Mouse (Mus musculus): ENCODE data around the gene Sumo1.
"Not testable (repeated sequence)": the region's sequence is repeated elsewhere in the genome, so short reads cannot be mapped to it uniquely, and the experiment has no call there.

Gene Sumo1

DNA sequence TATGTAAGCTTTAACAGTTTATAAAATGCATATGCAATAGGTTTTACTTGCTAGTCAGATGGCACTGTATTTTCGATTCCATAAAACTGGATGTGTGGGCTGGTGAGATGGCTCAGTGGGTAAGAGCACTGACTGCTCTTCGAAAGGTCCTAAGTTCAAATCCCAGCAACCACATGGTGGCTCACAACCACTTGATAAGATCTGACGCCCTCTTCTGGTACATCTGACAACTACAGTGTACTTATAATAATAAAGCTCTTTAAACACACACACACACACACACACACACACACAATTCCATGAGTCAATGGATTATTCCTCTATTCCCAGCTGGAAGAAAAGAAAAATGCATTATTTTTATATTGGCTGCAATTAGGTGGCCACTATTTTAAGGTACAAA lies 32.3 kb downstream of the Sumo1 start:
- DNase-seq (ENCODE audit: extremely low spot score, low read depth, low spot score): no peak

DNA sequence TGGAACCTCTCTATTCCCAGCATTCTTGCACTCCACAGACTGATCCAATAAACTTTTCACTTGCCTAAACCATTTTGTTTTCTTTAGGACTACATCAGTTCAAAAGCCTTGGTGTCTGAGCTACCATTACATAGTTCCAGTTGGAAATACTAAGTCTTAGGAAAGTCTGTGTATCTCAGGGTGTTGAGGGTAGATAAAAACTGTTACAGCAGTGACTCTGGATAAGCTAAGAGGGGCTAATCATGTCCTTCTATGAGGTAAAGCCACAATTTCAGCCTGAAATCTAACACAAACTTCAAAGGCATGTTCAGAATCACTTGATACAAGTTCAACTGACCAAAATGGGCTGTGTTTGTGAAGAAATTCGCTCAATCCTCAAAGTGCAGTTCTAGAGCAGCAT lies 34.3 kb downstream of the Sumo1 start:
- DNase-seq (ENCODE audit: extremely low spot score, low read depth, low spot score): no peak

DNA sequence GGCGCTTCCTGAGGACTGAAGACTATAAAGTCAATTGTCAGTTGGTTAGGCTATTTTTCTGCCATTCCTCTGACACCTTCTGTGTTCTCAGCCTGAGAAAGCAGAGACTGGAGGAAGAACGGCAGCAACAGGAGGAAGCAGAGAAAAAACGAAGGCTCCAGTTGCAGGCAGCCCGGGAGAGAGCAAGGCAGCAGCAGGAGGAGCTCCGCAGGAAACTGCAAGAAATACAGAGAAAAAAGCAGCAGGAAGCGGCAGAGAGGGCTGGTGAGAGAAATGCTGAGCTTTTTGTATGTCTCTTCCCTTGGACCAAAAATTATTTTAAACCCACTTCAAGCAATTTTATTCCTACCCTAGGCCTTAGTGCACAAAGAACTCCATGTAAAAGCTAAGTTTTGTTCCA lies 37.6 kb downstream of the Sumo1 start:
- no peak for DNase-seq (ENCODE audit: extremely low spot score, low read depth, low spot score)

DNA sequence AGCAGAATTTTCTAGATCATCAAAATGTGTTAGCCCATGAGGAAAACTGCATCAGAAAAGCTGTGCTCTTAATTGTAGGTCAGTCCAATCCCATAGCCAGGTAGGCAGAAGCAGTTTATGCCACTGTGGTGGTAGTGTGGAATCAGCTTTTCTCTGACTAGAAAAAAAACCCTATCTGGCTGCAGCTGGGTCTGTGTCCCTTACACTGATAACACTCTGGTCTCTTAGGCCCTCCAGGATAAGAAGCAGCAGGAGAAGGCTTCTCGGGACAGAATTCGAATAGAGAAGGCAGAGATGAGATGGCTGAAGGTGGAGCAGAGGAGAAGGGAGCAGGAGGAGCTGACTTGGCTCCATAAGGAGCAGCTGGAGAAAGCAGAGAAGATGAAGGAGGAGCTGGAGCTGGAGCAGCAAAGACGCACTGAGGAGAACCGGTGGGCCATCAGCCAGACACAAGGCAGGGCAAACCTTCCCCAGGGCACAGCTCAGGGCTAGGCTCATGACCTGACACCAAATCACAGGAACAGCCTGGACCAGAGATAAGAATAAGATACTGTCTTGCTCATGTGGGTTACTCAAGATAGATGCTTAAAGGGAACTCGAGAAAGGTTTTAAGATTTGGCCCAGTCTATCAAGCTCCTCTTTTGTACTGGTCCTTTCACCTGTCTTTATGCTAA lies 38.5 kb downstream of the Sumo1 start:
- DNase-seq (ENCODE audit: extremely low spot score, low read depth, low spot score): no peak

DNA sequence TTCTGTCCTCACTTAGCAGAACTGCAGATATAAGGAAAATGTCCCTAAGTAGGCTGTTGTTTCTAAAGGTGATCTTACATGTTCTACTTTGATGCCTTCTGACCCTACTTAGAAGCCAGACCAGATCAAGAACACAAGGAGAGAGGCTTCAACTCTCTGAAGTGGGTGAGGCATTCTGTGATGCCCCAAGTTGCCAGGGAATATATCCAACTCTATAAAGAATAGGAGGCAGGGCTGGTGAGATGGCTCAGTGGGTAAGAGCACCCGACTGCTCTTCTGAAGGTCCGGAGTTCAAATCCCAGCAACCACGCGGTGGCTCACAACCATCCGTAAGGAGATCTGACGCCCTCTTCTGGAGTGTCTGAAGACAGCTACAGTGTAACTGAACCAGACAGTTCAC lies 40.3 kb downstream of the Sumo1 start:
- not testable (repeated sequence) for DNase-seq (ENCODE audit: extremely low spot score, low read depth, low spot score)

DNA sequence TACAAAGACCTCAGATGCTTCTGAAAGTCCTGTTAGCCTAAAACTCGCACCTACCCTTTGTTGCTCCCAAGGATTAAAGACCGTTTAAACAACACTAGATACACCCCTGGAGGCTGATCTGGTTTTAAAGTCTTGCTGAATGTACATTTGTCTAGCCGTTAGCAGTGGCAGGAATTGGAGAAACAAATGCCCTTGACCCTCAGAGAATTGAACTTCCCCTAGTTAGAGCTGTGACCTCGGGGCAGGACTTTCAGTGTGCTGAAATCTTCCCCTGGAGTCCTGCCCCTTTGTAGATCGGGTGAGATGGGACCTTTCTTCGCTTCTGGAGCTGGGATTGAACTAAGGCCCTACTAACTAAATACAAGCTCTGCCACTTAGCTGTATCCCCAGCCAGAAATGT lies 41.4 kb downstream of the Sumo1 start:
- DNase-seq (ENCODE audit: extremely low spot score, low read depth, low spot score): no peak

DNA sequence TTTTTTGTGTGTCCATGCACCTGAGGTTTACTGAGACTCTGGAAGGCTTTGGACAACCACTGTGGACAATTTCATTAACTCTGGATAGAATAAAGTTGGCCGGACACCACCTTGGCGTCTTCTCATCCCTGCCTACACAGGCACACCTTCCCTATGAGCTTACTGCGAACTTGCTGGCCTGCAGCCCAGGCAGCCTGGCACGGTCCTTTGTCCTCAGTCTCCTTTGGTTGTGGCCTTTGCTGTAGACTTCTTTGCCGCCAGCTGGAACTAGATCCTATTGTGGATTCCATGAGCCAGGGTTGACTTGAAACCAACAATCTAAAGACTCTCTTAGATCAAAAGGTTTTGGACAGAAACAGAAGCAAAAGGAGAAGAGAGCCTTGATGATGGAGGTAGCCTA lies 45.2 kb downstream of the Sumo1 start:
- no peak for DNase-seq (ENCODE audit: extremely low spot score, low read depth, low spot score)

DNA sequence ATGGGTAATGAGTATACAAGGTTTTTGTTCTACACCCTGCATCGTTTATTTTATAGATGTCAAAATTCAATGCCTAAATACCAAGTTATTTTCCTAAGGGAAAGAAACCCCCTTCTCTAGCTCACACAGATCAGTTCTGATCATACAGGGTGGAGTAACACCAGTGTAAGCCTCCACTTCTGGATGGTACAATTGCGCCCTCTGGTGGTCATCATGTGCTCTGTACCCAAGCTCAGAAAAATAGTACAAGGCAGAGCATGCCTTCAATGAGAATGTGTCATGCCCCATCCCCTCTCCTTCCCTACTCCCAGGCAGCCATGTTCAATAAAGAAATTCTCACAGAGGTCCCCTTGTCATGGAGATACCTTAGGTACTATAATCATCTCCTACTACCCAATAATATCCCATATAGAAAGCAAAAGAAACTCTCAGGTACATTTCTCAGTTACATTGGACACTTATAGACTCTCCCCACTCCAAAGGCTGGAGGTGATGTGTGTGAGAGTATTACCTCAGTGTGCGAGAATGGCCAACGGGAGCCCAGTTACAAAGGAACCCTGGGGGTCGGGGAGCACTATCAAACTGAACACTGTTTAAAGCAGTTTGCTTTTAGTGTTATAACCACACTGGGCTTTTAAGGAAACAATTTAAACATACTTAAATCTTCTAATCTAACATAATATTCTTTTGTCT lies 47.2 kb downstream of the Sumo1 start:
- peak; percentile 79 for DNase-seq (ENCODE audit: extremely low spot score, low read depth, low spot score)

DNA sequence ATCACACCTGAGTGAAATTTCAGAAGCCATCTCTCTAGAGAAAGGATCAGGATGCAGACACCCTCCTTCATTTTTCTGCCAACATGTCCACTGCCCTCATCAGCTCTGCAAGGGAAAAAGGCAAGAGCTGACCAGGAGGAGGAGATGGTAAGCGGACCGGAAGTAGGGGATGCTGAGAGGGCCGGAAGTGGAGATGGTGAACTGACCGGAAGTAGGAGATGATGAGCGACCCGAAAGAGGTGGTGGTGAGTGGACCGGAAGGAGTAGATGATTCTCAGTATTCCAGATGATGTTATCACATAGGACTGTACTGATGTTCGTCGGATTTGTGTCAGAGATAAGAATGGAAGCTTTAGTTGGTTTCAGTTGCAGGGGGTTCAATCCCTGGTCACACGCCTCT lies 51.4 kb downstream of the Sumo1 start:
- DNase-seq (ENCODE audit: extremely low spot score, low read depth, low spot score): no peak

DNA sequence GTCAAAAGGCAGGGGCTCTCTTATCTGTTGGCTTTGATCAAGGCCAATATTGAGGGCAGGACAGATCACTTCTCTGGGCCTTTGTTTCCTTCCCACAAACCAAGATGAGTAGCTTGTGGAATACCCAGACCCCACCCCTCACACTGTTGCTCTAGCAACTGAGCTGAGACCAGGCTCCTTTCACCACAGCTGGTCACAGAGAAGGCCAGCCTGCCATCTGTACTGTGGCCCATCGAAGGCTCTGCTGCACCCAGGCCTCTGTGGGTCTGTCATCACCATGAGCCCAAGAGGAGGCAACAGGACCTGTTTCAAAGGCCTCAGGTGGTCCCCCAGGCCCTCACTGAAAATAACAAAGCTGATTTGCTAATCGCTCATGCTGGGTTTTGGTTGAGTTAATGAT lies 55.6 kb downstream of the Sumo1 start:
- no peak for DNase-seq (ENCODE audit: extremely low spot score, low read depth, low spot score)

DNA sequence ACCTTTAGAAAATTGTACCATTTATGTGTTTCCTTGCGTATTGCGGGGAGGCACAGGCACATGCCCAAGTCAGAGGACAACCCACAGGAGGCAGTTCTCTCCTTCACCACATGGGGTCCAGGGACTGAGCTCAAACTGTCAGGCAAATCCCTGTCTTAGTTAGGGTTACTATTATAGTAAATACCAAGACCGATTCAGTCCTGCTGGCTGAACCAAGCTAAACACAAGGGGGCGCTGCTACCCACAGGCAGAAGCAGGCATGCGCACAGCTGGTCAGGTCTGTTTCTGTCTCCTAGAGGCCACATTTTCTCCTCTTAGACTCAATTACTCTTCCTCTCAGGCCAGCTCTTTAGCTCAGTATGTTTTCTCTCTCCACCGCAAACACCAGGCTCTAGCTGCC lies 56.8 kb downstream of the Sumo1 start:
- no peak for DNase-seq (ENCODE audit: extremely low spot score, low read depth, low spot score)

DNA sequence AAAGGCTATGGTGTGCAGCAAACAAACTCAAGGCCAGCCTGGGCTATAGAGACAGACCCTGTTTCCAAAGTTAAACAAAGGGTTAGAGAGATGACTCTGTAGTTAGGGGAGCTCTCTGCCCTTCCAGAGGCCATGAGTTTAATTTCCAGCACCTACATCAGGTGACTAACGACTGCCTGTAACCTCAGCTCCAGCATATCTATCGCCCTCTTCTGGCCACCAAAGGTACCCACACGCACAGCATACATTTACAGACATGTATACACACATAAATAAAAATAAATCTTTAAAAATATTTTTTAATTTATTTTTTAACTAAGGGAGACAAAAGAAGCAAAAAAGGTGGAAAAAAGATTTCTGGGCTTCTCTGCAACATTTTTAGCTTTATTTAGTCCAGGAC lies 59.7 kb downstream of the Sumo1 start:
- no peak for DNase-seq (ENCODE audit: extremely low spot score, low read depth, low spot score)

DNA sequence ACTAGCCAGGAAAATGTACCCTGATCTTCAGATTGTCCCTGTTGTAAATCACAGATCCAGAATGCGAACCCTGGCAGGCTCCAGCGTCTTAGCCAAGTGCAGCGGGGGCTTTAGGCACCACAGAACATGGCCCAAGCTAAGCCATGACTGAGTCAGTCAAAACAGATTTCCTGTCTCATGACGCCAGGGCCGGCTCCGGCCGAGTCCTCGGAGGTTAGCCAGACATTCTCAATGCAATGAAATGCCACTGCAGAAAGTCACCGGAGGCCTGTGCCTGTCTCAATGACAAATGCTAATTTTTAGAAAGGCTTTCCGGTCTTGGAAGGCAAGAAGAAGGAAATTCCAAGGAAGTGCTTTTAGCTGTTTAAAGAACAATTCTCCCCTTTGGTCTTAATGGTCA lies 60.7 kb downstream of the Sumo1 start:
- DNase-seq (ENCODE audit: extremely low spot score, low read depth, low spot score): no peak

DNA sequence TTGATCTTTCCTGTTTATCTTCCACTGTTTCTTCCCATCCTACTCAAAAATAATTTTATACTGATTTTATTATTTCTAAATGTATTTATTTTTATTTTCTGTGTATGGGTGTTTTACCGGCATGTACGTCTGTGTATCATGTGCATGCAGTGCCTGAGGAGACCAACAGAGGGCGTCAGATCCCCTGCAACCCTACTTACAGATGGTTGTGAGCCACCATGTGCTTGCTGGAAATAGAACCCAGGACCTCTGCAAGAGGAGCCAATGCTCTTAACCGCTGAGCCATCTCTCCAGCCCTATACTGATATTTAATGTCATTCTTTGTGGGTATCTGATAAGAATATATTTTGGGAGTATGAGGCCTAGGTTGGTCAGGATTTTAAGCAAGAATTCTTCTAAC lies 61.2 kb downstream of the Sumo1 start:
- no peak for DNase-seq (ENCODE audit: extremely low spot score, low read depth, low spot score)

DNA sequence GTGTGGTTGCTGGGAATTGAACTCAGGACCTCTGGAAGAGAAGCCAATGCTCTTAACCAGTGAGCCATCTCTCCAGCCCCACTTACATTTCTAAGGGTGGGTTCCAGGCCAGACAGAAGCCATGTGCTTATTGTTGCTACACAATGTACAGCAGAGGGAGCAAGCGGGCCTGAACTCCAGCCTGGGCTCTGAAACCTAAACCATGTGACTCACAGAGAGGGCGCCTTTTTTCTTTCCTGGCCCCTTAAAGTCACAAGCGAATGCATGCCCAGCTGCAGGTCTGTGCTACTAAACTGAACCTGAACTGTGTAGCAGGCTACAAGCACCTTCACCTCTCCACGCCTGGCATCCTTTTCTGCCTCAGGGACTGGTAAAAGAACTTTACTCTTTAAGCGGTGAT lies 61.7 kb downstream of the Sumo1 start:
- no peak for DNase-seq (ENCODE audit: extremely low spot score, low read depth, low spot score)

DNA sequence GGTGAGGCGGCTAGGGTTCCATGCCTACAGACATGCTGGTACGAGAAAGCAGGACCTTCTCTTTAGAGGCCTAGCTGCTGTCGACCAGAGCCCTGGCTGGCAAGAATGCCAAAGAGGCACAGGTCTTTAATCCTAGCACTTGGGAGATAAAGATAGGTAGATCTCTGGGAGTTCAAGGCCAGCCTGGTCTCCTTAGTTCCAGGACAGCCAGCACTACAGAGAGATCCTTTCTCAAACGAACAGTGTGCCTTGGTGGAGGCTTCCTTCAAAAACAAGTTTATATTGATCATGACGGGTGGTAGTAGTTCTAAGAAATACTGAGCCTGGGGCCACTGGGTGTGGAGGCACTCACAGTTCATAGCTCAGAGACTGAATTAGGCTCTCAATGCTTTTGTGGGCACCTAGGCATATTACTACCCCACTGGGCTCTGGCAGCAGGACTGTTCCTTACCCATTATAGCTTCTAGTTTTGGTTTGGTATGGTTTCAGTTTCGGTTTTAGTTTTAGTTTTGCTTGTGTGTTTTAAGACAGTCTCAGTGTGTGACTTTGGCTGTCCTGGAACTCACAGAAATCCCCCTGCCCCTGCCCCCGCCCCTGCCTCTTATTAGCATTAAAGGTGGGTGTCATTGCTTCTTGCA lies 62.4 kb downstream of the Sumo1 start:
- DNase-seq (ENCODE audit: extremely low spot score, low read depth, low spot score): no peak

DNA sequence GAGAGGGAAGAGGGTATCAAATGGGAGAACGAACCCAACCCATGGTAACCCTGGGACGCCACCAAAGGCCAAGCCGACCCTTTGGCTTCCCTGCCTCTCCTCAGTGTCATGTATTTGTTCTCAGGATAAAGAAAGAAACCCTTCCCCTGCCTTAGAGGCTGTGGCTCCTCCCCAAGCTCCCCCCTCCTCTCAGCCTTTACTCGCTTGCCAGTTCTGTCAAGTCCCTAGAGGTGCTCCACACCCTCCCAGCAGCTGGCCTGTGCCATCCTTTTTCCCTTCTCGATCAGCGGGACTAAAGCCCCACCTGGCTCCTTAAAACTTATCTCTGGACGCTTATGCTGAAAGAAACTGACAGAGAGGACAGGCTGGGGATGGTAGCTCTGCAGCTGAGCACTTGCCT lies 63.6 kb downstream of the Sumo1 start:
- no peak for DNase-seq (ENCODE audit: extremely low spot score, low read depth, low spot score)

DNA sequence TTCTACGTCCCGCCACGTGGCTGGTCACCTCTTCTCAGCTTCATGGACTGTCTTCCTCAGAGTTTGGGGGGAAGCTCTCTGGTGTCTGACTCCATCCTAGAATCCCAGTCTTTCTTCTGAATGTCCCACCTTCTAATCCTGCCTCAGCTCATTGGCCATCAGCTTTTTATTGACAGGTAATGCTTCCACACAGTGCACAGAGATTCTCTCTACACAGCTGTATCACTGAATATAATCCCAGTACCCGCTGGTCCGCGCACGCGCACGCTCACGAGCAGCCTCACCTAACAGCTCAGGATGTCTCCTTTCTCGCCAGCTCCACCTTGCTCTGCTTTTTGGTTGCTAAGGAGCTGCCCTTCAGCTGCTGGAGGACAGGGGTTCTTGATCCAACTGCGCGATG lies 64.2 kb downstream of the Sumo1 start:
- no peak for DNase-seq (ENCODE audit: extremely low spot score, low read depth, low spot score)

DNA sequence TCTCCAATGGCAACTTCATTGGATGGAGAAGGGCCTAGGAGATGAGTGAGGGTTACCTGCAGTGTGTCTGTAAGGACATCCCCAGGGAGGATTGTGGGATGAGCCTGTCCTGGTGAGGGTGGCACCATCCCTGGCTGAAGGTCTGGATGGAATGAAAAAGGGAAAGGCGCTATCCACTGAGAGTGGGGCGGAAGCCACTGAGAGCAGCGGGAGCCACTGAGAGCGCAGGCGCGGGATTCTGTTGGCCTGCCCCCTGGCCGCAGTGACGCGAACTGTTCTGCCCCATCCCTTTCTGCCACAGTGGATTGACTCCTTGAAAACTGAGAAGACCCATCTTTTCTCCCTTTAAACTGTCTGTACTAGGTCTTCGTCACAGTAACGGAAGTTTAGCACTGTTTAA lies 66.7 kb downstream of the Sumo1 start:
- DNase-seq (ENCODE audit: extremely low spot score, low read depth, low spot score): no peak

DNA sequence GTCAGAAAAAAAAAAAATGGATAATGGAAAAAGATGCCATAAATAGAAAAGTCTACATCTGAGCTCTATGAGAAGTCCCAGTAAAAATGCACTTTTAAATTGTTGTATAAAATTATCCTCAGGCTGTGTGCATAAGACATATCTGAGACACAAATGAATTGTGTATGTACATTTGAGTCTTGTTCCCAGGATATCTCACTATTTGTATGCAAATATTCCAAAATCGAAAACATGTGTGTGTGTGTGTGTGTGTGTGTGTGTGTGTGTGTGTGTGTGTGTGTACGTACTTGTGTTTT lies 67.3 kb downstream of the Sumo1 start:
- no peak for DNase-seq (ENCODE audit: extremely low spot score, low read depth, low spot score)

DNA sequence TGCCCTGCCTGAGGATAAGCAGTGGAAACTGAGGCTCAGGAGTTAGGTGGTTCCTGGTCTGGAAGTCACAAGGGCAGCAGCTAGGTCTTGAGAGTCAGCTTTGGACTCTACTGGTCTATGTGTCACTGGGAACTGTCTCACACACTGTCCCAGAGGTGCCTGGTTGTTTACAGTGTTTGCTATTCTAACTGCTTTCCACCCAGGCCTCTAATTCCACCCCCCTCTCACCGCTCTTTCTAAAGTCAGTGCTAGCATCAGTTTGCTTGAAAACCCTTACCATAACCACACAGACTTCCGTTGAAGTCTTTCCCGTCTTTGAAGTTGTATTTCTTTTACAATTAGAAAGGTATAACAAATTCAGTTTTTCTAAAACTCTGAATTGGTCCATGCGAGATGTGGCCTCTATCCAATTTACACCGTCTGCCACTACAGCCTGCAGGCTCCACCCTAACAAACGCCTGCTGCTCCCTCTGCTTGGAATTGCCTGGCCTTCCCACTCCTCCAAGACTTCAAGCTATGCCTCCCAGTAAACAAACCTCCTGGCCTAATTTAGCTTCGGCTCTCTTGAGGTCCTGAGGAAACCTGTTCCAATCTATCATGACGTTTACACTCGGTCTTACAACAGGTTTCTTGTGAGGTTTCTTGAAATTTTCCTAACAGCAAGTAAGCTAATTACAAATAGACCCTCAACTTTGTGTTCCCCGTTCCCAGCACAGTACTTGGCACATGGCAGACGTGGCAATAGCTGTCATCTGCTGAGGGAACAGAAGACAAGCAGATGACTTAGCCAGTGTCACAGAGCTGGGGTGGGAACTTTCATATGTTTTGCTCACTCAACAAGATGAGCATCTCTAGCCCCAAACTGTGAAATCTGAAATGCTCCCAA lies 67.9 kb downstream of the Sumo1 start:
- no peak for DNase-seq (ENCODE audit: extremely low spot score, low read depth, low spot score)

DNA sequence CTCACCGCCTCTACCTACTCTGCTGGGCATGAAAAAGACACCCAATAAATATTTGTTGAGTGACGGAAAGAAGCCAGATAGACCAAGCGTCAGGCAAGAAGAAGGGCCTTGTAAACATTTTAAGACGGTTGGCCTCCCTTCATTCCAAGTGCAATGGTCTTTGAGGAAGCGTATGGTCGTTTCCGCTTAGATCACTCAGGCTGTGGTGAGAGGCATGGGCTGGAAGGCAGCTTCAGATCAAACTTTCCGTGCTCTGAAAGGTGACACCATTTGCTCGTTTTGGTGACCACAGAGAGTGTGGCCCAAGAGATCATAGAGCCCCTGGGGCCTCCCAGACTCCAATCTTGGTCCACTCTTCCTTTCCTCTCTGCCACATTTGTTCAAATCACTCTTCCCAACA lies 75.0 kb downstream of the Sumo1 start:
- DNase-seq (ENCODE audit: extremely low spot score, low read depth, low spot score): no peak

Data from hindlimb bud, embryonic 11.5 days (tissue).